Mouse (Mus musculus) thymus, adult 2 months (tissue): ENCODE data around the gene G6pc. TPM values are rescaled to one million over a fixed set of nuclear protein-coding genes. Genes with fewer than 3 reads are reported as not detected.

ENCODE experiments used
- DNase-seq: peaks from one replicate; pipeline ENCODE4 v3.0.0; 2021
- H3K27ac ChIP-seq: fragments of 200-500 bp; 2 replicates; pipeline ENCODE4 v1.5.1; 2012; ENCODE audit warnings: low read length, control low read depth; ENCODE audit not compliant: control insufficient read depth, insufficient read depth
- H3K27me3 ChIP-seq: fragments of 200-500 bp; 2 replicates; pipeline ENCODE4 v1.6.1; 2012; ENCODE audit warnings: mild to moderate bottlenecking, low read length, moderate library complexity, mixed read lengths; ENCODE audit not compliant: control insufficient read depth, insufficient read depth
- H3K36me3 ChIP-seq: fragments of 200-500 bp; 2 replicates; pipeline ENCODE4 v1.6.1; 2012; ENCODE audit warnings: mild to moderate bottlenecking, low read length, moderate library complexity; ENCODE audit not compliant: control insufficient read depth, insufficient read depth
- H3K4me1 ChIP-seq: fragments of 200-500 bp; replicated peaks from 2 replicates; pipeline ENCODE4 v1.6.1; 2012; ENCODE audit warnings: low read length; ENCODE audit not compliant: control insufficient read depth, insufficient read depth
- H3K4me3 ChIP-seq: fragments of 200-500 bp; 2 replicates; pipeline ENCODE4 v1.5.1; 2012; ENCODE audit warnings: mild to moderate bottlenecking, low read length, control low read depth, moderate library complexity; ENCODE audit not compliant: control insufficient read depth, insufficient read depth
- CTCF ChIP-seq: fragments of 200-500 bp; IDR thresholded peaks from 2 replicates; pipeline ENCODE4 v1.5.1; 2012; ENCODE audit warnings: mild to moderate bottlenecking, control low read depth, low read length, moderate library complexity, borderline replicate concordance; ENCODE audit not compliant: control insufficient read depth, poor library complexity, insufficient read depth; ENCODE audit errors: extremely low read depth
- POLR2A ChIP-seq: fragments of 200-500 bp; IDR thresholded peaks from 2 replicates; pipeline ENCODE4 v1.6.1; 2012; ENCODE audit warnings: mild to moderate bottlenecking, low read length, control low read depth, moderate library complexity; ENCODE audit not compliant: control insufficient read depth, poor library complexity, insufficient read depth; ENCODE audit errors: extremely low read depth
- WGBS: fragments of 180-500 bp; shearing (Covaris S2); methylation state at CpG from one replicate; pipeline ENCODE4 v1.1.7; 2018; 5-methylcytosine and 5-hydroxymethylcytosine counted together
- polyA plus RNA-seq: library from polyadenylated mRNA; depleted of rRNA; stranded (reverse); fragments of >200 nt; gene quantifications from 2 replicates; pipeline ENCODE4 v1.2.3, GENCODE M21; 2012

The G6pc gene
- polyA plus RNA-seq, 1 experiment = 0.15 TPM

GRCm38 (mm10) chr11:101354438-101355010, 12.8 kb upstream of the G6pc start:
- Histone ChIP-seq H3K4me1 (peaks cover 2% of the 10 kb centered on the region), H3K27ac (no peak overlapping the region), H3K27me3 (no peaks in the 10 kb centered on the region), H3K4me3 (no peak overlapping the region), H3K36me3 (no peaks in the 10 kb centered on the region)
- no peak for DNase-seq
- TF ChIP-seq POLR2A = no peak
- no peak for TF ChIP-seq CTCF
- WGBS = 92% methylated on average over 5 of the region's 5 CpGs

- Histone ChIP-seq H3K4me3 (no peak overlapping the region), H3K27me3 (no peaks in the 10 kb centered on the region), H3K36me3 (no peaks in the 10 kb centered on the region), H3K27ac (no peak overlapping the region), H3K4me1 (peaks cover 15% of the 10 kb centered on the region)
- no peak for DNase-seq
- TF ChIP-seq CTCF = no peak
- no peak for TF ChIP-seq POLR2A
- WGBS = 90% methylated on average over 2 of the region's 2 CpGs
These were observed 11.4 kb upstream of the G6pc start for GRCm38 (mm10) chr11:101355916-101356315.

GRCm38 (mm10) chr11:101357505-101358182, 9.7 kb upstream of the G6pc start:
- TF ChIP-seq CTCF (no peak), POLR2A (no peak)
- Histone ChIP-seq H3K27ac (no peak overlapping the region), H3K36me3 (no peaks in the 10 kb centered on the region), H3K27me3 (no peaks in the 10 kb centered on the region), H3K4me1 (peaks cover 28% of the 10 kb centered on the region), H3K4me3 (no peak overlapping the region)
- DNase-seq = no peak
- WGBS = 31% methylated on average over 3 of the region's 3 CpGs

- H3K27ac ChIP-seq = peak overlapping the region; percentile 94
- 87% methylated on average over 9 of the region's 9 CpGs for WGBS
- no peak for TF ChIP-seq POLR2A
- no peak for DNase-seq
- no peak overlapping the region for H3K4me3 ChIP-seq
- no peaks in the 10 kb centered on the region for H3K36me3 ChIP-seq
- peaks cover 32% of the 10 kb centered on the region for H3K4me1 ChIP-seq
- no peaks in the 10 kb centered on the region for H3K27me3 ChIP-seq
These were observed 7.6 kb upstream of the G6pc start for GRCm38 (mm10) chr11:101359776-101360175.

GRCm38 (mm10) chr11:101360651-101361113, 6.7 kb upstream of the G6pc start:
- peaks cover 32% of the 10 kb centered on the region for H3K4me1 ChIP-seq
- DNase-seq = peak; percentile 33
- no peak for TF ChIP-seq CTCF
- TF ChIP-seq POLR2A = no peak
- H3K27me3 ChIP-seq = no peaks in the 10 kb centered on the region
- no peaks in the 10 kb centered on the region for H3K36me3 ChIP-seq
- peak overlapping the region; percentile 94 for H3K27ac ChIP-seq
- WGBS = 28% methylated on average over 3 of the region's 3 CpGs
- no peak overlapping the region for H3K4me3 ChIP-seq

- Histone ChIP-seq H3K27me3 (no peaks in the 10 kb centered on the region), H3K4me1 (peaks cover 30% of the 10 kb centered on the region), H3K27ac (no peak overlapping the region), H3K36me3 (no peaks in the 10 kb centered on the region), H3K4me3 (no peak overlapping the region)
- no peak for TF ChIP-seq CTCF
- TF ChIP-seq POLR2A = no peak
- DNase-seq = no peak
- 94% methylated on average over 5 of the region's 5 CpGs for WGBS
These were observed 2.8 kb upstream of the G6pc start for GRCm38 (mm10) chr11:101364531-101364931.
